Mouse (Mus musculus) intestine, embryonic 14.5 days (tissue): Measurements from ENCODE around the gene Slc2a1. TPM values are rescaled to one million over a fixed set of nuclear protein-coding genes. Genes with fewer than 3 reads are reported as not detected.
A peak's percentile ranks its signal among the peaks of the same experiment; 100 is the strongest.

Experiments
- ATAC-seq: fragments of 200-750 bp; cut with Nextera tagmentation; replicated peaks from 2 replicates; pipeline ENCODE4 v1.8.0; 2017; ENCODE audit warnings: low read depth, moderate number of reproducible peaks, moderate TSS enrichment, moderate library complexity; ENCODE audit not compliant: low FRiP score, low TSS enrichment
- DNase-seq: peaks from one replicate; pipeline ENCODE4 v3.0.0-alpha.2; 2018; ENCODE audit warnings: low spot score
- H3K27ac ChIP-seq: fragments of 300-500 bp; sonication (generic); 2 replicates; pipeline ENCODE4 v1.5.1; 2014; ENCODE audit warnings: low read depth, mild to moderate bottlenecking, control low read depth
- H3K27me3 ChIP-seq: fragments of 300-500 bp; sonication (generic); replicated peaks from 2 replicates; pipeline ENCODE4 v1.6.1; 2014; ENCODE audit warnings: low read length, control low read depth; ENCODE audit not compliant: control insufficient read depth, insufficient read depth
- H3K36me3 ChIP-seq: fragments of 300-500 bp; sonication (generic); 2 replicates; pipeline ENCODE4 v1.6.1; 2014; ENCODE audit warnings: low read length, control low read depth; ENCODE audit not compliant: control insufficient read depth, insufficient read depth
- H3K4me1 ChIP-seq: fragments of 300-500 bp; sonication (generic); replicated peaks from 2 replicates; pipeline ENCODE4 v1.6.1; 2014; ENCODE audit warnings: low read length, control low read depth, mixed read lengths; ENCODE audit not compliant: control insufficient read depth, insufficient read depth
- H3K4me2 ChIP-seq: fragments of 300-500 bp; sonication (generic); 2 replicates; pipeline ENCODE4 v1.6.1; 2014; ENCODE audit warnings: low read length
- H3K4me3 ChIP-seq: fragments of 300-500 bp; sonication (generic); 2 replicates; pipeline ENCODE4 v1.5.1; 2014; ENCODE audit warnings: low read depth, low read length, control low read depth, mixed read lengths
- H3K9ac ChIP-seq: fragments of 300-500 bp; sonication (generic); 2 replicates; pipeline ENCODE4 v1.6.1; 2014; ENCODE audit warnings: mild to moderate bottlenecking, low read length
- H3K9me3 ChIP-seq: fragments of 300-500 bp; sonication (generic); 2 replicates; pipeline ENCODE4 v1.6.1; 2016; ENCODE audit warnings: low read length, control low read depth; ENCODE audit not compliant: control insufficient read depth
- WGBS: fragments of 180-500 bp; shearing (Covaris S2); extraction: QIAGEN DNeasy Blood & Tissue Kit; methylation state at CpG from one replicate; pipeline ENCODE4 v1.1.7; 2014; 5-methylcytosine and 5-hydroxymethylcytosine counted together
- polyA plus RNA-seq: library from polyadenylated mRNA; unstranded; fragments of >200 nt; fragmentation: Nextera tagmentation; extraction: Ambion mirVana; gene quantifications from 2 replicates; pipeline ENCODE4 v1.2.1, GENCODE M21; 2014

The Slc2a1 gene
- polyA plus RNA-seq, 1 experiment from 2014 or later = 132 TPM

GRCm38 (mm10) chr4:119102350-119103126, 6.0 kb upstream of the Slc2a1 start:
- no peak overlapping the region for H3K4me2 ChIP-seq
- no peaks in the 10 kb centered on the region for H3K36me3 ChIP-seq
- WGBS = 75% methylated on average over 7 of the region's 7 CpGs
- peaks cover 16% of the 10 kb centered on the region for H3K4me1 ChIP-seq
- ATAC-seq = no peak
- no peaks in the 10 kb centered on the region for H3K9me3 ChIP-seq
- no peaks in the 10 kb centered on the region for H3K27me3 ChIP-seq
- no peak overlapping the region for H3K4me3 ChIP-seq
- no peak overlapping the region for H3K9ac ChIP-seq
- DNase-seq = no peak
- H3K27ac ChIP-seq = peak overlapping the region; percentile 27; the same call in 1 of the 2 replicates

GRCm38 (mm10) chr4:119104847-119105246, 3.7 kb upstream of the Slc2a1 start:
- no peak overlapping the region for H3K4me2 ChIP-seq
- DNase-seq (no peak), ATAC-seq (no peak)
- H3K9ac ChIP-seq = no peak overlapping the region
- no peak overlapping the region for H3K4me3 ChIP-seq
- 0 out of 2 replicates have a peak overlapping the region, but pooled peaks have one; percentile 71 for H3K27ac ChIP-seq
- H3K36me3 ChIP-seq = no peaks in the 10 kb centered on the region
- H3K27me3 ChIP-seq = no peaks in the 10 kb centered on the region
- H3K4me1 ChIP-seq = peaks cover 22% of the 10 kb centered on the region
- no peaks in the 10 kb centered on the region for H3K9me3 ChIP-seq
- WGBS = 49% methylated on average over 4 of the region's 4 CpGs

- Histone ChIP-seq H3K4me1 (peaks cover 31% of the 10 kb centered on the region), H3K36me3 (no peaks in the 10 kb centered on the region), H3K9ac (peak overlapping the region; percentile 51), H3K9me3 (no peaks in the 10 kb centered on the region), H3K27me3 (no peaks in the 10 kb centered on the region), H3K4me3 (peak overlapping the region; percentile 22), H3K4me2 (peak overlapping the region; percentile 55), H3K27ac (peak overlapping the region; percentile 71)
- peak; percentile 81 for DNase-seq
- peak; percentile 59 for ATAC-seq
- WGBS = under 1% methylated on average over 18 of the region's 18 CpGs
Measured at GRCm38 (mm10) chr4:119105704-119106103, 2.8 kb upstream of the Slc2a1 start.

- 74% methylated on average over 2 of the region's 2 CpGs for WGBS
- H3K36me3 ChIP-seq = peaks cover 10% of the 10 kb centered on the region; the same call in 1 of the 2 replicates
- H3K27ac ChIP-seq = no peak overlapping the region
- no peak overlapping the region for H3K9ac ChIP-seq
- H3K4me1 ChIP-seq = peaks cover 38% of the 10 kb centered on the region
- no peaks in the 10 kb centered on the region for H3K27me3 ChIP-seq
- peak overlapping the region; percentile 84; the same call in 1 of the 2 replicates for H3K4me3 ChIP-seq
- H3K9me3 ChIP-seq = no peaks in the 10 kb centered on the region
- DNase-seq = no peak
- peak overlapping the region; percentile 60 for H3K4me2 ChIP-seq
- ATAC-seq = no peak
Measured at GRCm38 (mm10) chr4:119107867-119108266, 644 bp upstream of the Slc2a1 start.

DNA sequence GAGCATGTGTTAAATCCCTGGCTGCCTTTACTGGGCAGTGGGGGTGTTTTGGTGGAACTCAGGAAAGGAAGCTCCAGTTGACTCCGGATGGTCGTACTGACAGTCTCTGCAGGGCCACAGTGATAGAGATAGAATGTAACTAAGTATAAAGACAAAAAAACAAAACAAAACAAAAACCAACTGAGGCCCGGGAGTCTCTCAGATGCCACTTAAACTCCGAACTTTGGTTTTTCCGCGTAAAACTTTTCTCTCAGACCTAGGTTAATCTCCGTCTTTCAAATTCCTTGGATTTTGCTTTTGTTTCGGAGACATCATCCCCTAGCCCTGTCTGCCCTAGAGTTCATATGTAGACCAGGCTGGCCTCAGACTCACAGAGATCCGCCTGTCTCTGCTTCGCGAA, 1.1 kb downstream of the Slc2a1 start:
- no peak for ATAC-seq
- H3K9me3 ChIP-seq = no peaks in the 10 kb centered on the region
- no peak for DNase-seq
- peaks cover 35% of the 10 kb centered on the region for H3K4me1 ChIP-seq
- peaks cover 22% of the 10 kb centered on the region; the same call in 1 of the 2 replicates for H3K36me3 ChIP-seq
- H3K9ac ChIP-seq = peak overlapping the region; percentile 96
- peak overlapping the region; percentile 100; the same call in 1 of the 2 replicates for H3K27ac ChIP-seq
- 14% methylated on average over 11 of the region's 11 CpGs for WGBS
- H3K27me3 ChIP-seq = no peaks in the 10 kb centered on the region
- peak overlapping the region; percentile 84 for H3K4me3 ChIP-seq
- H3K4me2 ChIP-seq = peak overlapping the region; percentile 60

DNA sequence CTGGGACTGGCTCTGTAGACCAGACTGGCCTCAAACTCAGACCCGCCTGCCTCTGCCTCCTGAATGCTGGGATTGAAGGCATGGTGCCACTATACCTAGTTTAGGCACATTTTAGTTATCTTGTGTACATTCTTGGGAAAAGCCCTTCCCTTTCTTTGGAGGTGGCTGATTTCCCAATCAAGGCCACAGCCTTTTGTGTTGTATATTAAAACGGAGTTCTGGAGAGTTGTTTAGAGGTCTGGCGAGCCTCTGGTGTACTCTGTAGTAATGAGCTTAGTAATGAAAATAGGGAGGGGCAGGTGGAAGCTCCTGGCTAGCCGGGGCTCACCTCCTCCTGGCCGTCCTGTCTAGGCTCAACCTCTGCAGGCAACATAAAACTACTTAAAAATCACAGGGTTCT, 2.0 kb downstream of the Slc2a1 start:
- WGBS = 39% methylated on average over 5 of the region's 5 CpGs
- no peaks in the 10 kb centered on the region for H3K27me3 ChIP-seq
- peaks cover 22% of the 10 kb centered on the region; the same call in 1 of the 2 replicates for H3K36me3 ChIP-seq
- H3K27ac ChIP-seq = no peak overlapping the region
- no peak overlapping the region for H3K9ac ChIP-seq
- DNase-seq (no peak), ATAC-seq (no peak)
- no peaks in the 10 kb centered on the region for H3K9me3 ChIP-seq
- peak overlapping the region; percentile 84 for H3K4me3 ChIP-seq
- H3K4me2 ChIP-seq = peak overlapping the region; percentile 60
- peaks cover 32% of the 10 kb centered on the region for H3K4me1 ChIP-seq

- peaks cover 22% of the 10 kb centered on the region; the same call in 1 of the 2 replicates for H3K36me3 ChIP-seq
- DNase-seq = no peak
- WGBS = 72% methylated on average over 5 of the region's 5 CpGs
- H3K27ac ChIP-seq = no peak overlapping the region
- ATAC-seq = no peak
- no peaks in the 10 kb centered on the region for H3K27me3 ChIP-seq
- no peaks in the 10 kb centered on the region for H3K9me3 ChIP-seq
- H3K4me2 ChIP-seq = peak overlapping the region; percentile 60
- H3K4me3 ChIP-seq = no peak overlapping the region
- no peak overlapping the region for H3K9ac ChIP-seq
- H3K4me1 ChIP-seq = peaks cover 28% of the 10 kb centered on the region
Measured at GRCm38 (mm10) chr4:119111410-119111809, 2.9 kb downstream of the Slc2a1 start.

- Histone ChIP-seq H3K27ac (no peak overlapping the region), H3K9me3 (no peaks in the 10 kb centered on the region), H3K36me3 (peaks cover 22% of the 10 kb centered on the region; the same call in 1 of the 2 replicates), H3K9ac (no peak overlapping the region), H3K4me1 (peaks cover 26% of the 10 kb centered on the region), H3K4me3 (no peak overlapping the region), H3K4me2 (no peak overlapping the region), H3K27me3 (no peaks in the 10 kb centered on the region)
- DNase-seq = no peak
- no peak for ATAC-seq
- WGBS = 63% methylated on average over 2 of the region's 2 CpGs
Measured at GRCm38 (mm10) chr4:119112256-119112885, 3.9 kb downstream of the Slc2a1 start.
